Mouse (Mus musculus) megakaryocyte progenitor cell, adult 5-6 weeks (primary cell): Measurements from ENCODE around the gene Fam177a. TPM values are rescaled to one million over a fixed set of nuclear protein-coding genes. Genes with fewer than 3 reads are reported as not detected.
"Not testable (repeated sequence)": the region's sequence is repeated elsewhere in the genome, so short reads cannot be mapped to it uniquely, and the experiment has no call there.

Source experiments
- ATAC-seq: replicated peaks from 2 replicates; pipeline ENCODE4 v1.8.0; 2016; ENCODE audit warnings: mild to moderate bottlenecking, moderate TSS enrichment, inconsistent platforms; ENCODE audit not compliant: poor library complexity
- total RNA-seq, 2 experiments: library from RNA; stranded (forward) in 1 of 2; stranded (reverse) in 1 of 2; fragments of 157-497, 149-512 nt in 1 of 2; fragments of 200-1000 nt in 1 of 2; gene quantifications; 2 replicates each; pipeline versions ENCODE4 v1.2.3 to v1.2.4; 2015 to 2017

Fam177a gene
- total RNA-seq (2015), result 3.0 TPM in 1 of 2 replicates, not detected in the other
- 10.7 and 12.4 TPM in 2 replicates for total RNA-seq (2017)

- peak; percentile 95 for ATAC-seq
These were observed at the start of gene Fam177a for GRCm38 (mm10) chr12:55124242-55124641. Gene Fam177a, plus strand, starts transcription at chr12:55124469.

- ATAC-seq, result no peak
These were observed 49.0 kb upstream of the Fam177a start for GRCm38 (mm10) chr12:55075296-55075695.

- ATAC-seq, result not testable (repeated sequence)
These were observed 45.6 kb upstream of the Fam177a start for GRCm38 (mm10) chr12:55078706-55079105.

GRCm38 (mm10) chr12:55079726-55080600 lies 44.3 kb upstream of the Fam177a start, which contains the start of the genes 2700097O09Rik and Srp54a:
Gene 2700097O09Rik, minus strand, starts transcription at chr12:55080110.
Gene Srp54a, plus strand, starts transcription at chr12:55080262.
- ATAC-seq, result peak; percentile 89

- peak; percentile 44 for ATAC-seq
These were observed 43.7 kb upstream of the Fam177a start for GRCm38 (mm10) chr12:55080601-55080942.

GRCm38 (mm10) chr12:55092127-55092526 lies 32.1 kb upstream of the Fam177a start:
- ATAC-seq, result not testable (repeated sequence)

GRCm38 (mm10) chr12:55112616-55113015 lies 11.7 kb upstream of the Fam177a start:
- ATAC-seq, result peak; percentile 99

GRCm38 (mm10) chr12:55124731-55125130 lies 462 bp downstream of the Fam177a start:
- peak; percentile 62 for ATAC-seq

GRCm38 (mm10) chr12:55135540-55135939 lies 11.3 kb downstream of the Fam177a start:
- not testable (repeated sequence) for ATAC-seq

GRCm38 (mm10) chr12:55137859-55138258 lies 13.6 kb downstream of the Fam177a start:
- not testable (repeated sequence) for ATAC-seq

- peak; percentile 91 for ATAC-seq
These were observed 30.5 kb downstream of the Fam177a start, which contains the start of gene Srp54b for GRCm38 (mm10) chr12:55154559-55155448. Gene Srp54b, plus strand, starts transcription at chr12:55155104.

- ATAC-seq, result peak; percentile 49
These were observed 31.1 kb downstream of the Fam177a start for GRCm38 (mm10) chr12:55155449-55155783.

- ATAC-seq, result not testable (repeated sequence)
These were observed 42.8 kb downstream of the Fam177a start for GRCm38 (mm10) chr12:55167034-55167557.

GRCm38 (mm10) chr12:55187686-55188085 lies 63.4 kb downstream of the Fam177a start:
- peak; percentile 99 for ATAC-seq

- not testable (repeated sequence) for ATAC-seq
These were observed 64.9 kb downstream of the Fam177a start for GRCm38 (mm10) chr12:55189127-55189526.

Other genes starting within 250 kb of the Fam177a start
- not detected in 2 replicates for gene Gm20403, start 137.9 kb upstream of the Fam177a start, total RNA-seq (2015)
- gene Gm20403, start 137.9 kb upstream of the Fam177a start, total RNA-seq (2017), result not detected in 2 replicates
- 367 and 372 TPM in 2 replicates for gene Baz1a, start 110.1 kb upstream of the Fam177a start, total RNA-seq (2015)
- 151 and 171 TPM in 2 replicates for gene Baz1a, start 110.1 kb upstream of the Fam177a start, total RNA-seq (2017)
- 22.4 and 22.8 TPM in 2 replicates for gene 2700097O09Rik, start 44.4 kb upstream of the Fam177a start, total RNA-seq (2015)
- 7.5 and 12.9 TPM in 2 replicates for gene 2700097O09Rik, start 44.4 kb upstream of the Fam177a start, total RNA-seq (2017)
- 118 and 127 TPM in 2 replicates for gene Srp54a, start 44.2 kb upstream of the Fam177a start, total RNA-seq (2015)
- gene Srp54a, start 44.2 kb upstream of the Fam177a start, total RNA-seq (2017), result 191 and 227 TPM in 2 replicates
- gene Srp54b, start 30.6 kb downstream of the Fam177a start, total RNA-seq (2015), result 27.7 and 35.3 TPM in 2 replicates
- gene Srp54b, start 30.6 kb downstream of the Fam177a start, total RNA-seq (2017), result 111 and 135 TPM in 2 replicates
- gene 1700047I17Rik2, start 75.1 kb downstream of the Fam177a start, total RNA-seq (2015), result 8.5 and 11.7 TPM in 2 replicates
- gene 1700047I17Rik2, start 75.1 kb downstream of the Fam177a start, total RNA-seq (2017), result not detected in 2 replicates
- 75.0 and 76.0 TPM in 2 replicates for gene Srp54c, start 105.7 kb downstream of the Fam177a start, total RNA-seq (2015)
- gene Srp54c, start 105.7 kb downstream of the Fam177a start, total RNA-seq (2017), result 87.7 and 93.8 TPM in 2 replicates
- 36.1 and 38.1 TPM in 2 replicates for gene 1110008L16Rik, start 175.1 kb downstream of the Fam177a start, total RNA-seq (2015)
- 22.5 and 27.9 TPM in 2 replicates for gene 1110008L16Rik, start 175.1 kb downstream of the Fam177a start, total RNA-seq (2017)
- 29.9 and 35.3 TPM in 2 replicates for gene Ppp2r3c, start 178.5 kb downstream of the Fam177a start, total RNA-seq (2015)
- gene Ppp2r3c, start 178.5 kb downstream of the Fam177a start, total RNA-seq (2017), result 25.2 and 26.0 TPM in 2 replicates